Mouse (Mus musculus) ES-E14 (cell line): ENCODE measurements around the gene Smyd3. TPM values are rescaled to one million over a fixed set of nuclear protein-coding genes. Genes with fewer than 3 reads are reported as not detected.

Experiments
- DNase-seq: peaks from one replicate; pipeline ENCODE4 v3.0.0-alpha.2; 2013; ENCODE audit warnings: low read depth, low spot score
- H3K27ac ChIP-seq: 2 replicates; pipeline ENCODE4 v1.5.1; 2012; ENCODE audit warnings: low read depth, mild to moderate bottlenecking, low read length, moderate library complexity, mixed read lengths; ENCODE audit not compliant: poor library complexity, insufficient read depth, severe bottlenecking
- H3K36me3 ChIP-seq: 2 replicates; pipeline ENCODE4 v1.6.1; 2012; ENCODE audit warnings: mild to moderate bottlenecking, low read length, moderate library complexity, mixed read lengths; ENCODE audit not compliant: control insufficient read depth, poor library complexity, insufficient read depth, severe bottlenecking
- H3K4me1 ChIP-seq, 2 experiments: fragments of 150-350 bp in 1 of 2; sonication (generic) in 1 of 2; 2 replicates each; pipeline ENCODE4 v1.6.1; 2012; ENCODE audit warnings: low read length in 2 of 2, mild to moderate bottlenecking in 1 of 2, mixed read lengths in 1 of 2; ENCODE audit not compliant: control insufficient read depth in 2 of 2, insufficient read depth in 2 of 2, poor library complexity in 1 of 2
- H3K4me3 ChIP-seq, 2 experiments: fragments of 150-350 bp in 1 of 2; sonication (generic) in 1 of 2; 2 replicates each; pipeline ENCODE4 v1.5.1; 2012; ENCODE audit warnings: low read length in 2 of 2, low read depth in 1 of 2, mild to moderate bottlenecking in 1 of 2, mixed read lengths in 1 of 2; ENCODE audit not compliant: insufficient read depth in 1 of 2, poor library complexity in 1 of 2, severe bottlenecking in 1 of 2
- H3K9ac ChIP-seq: 2 replicates; pipeline ENCODE4 v1.6.1; 2012; ENCODE audit warnings: low read depth, mild to moderate bottlenecking, low read length, mixed read lengths; ENCODE audit not compliant: poor library complexity, insufficient read depth, severe bottlenecking
- H3K9me3 ChIP-seq: fragments of 150-350 bp; sonication (generic); 2 replicates; pipeline ENCODE4 v1.6.1; 2012; ENCODE audit warnings: low read depth, mild to moderate bottlenecking, low read length; ENCODE audit not compliant: control insufficient read depth, insufficient read depth
- CHD2 ChIP-seq: IDR thresholded peaks from 2 replicates; pipeline ENCODE4 v1.6.1; 2014; ENCODE audit warnings: mild to moderate bottlenecking, low read depth, low read length, inconsistent platforms
- HCFC1 ChIP-seq: IDR thresholded peaks from 2 replicates; pipeline ENCODE4 v1.6.1; 2012; ENCODE audit warnings: low read length, inconsistent platforms, borderline replicate concordance; ENCODE audit not compliant: insufficient read depth
- MAFK ChIP-seq: IDR thresholded peaks from 2 replicates; pipeline ENCODE4 v1.6.1; 2014; ENCODE audit warnings: mild to moderate bottlenecking, low read depth, low read length, inconsistent platforms; ENCODE audit not compliant: insufficient read depth
- ZC3H11A ChIP-seq: IDR thresholded peaks from 2 replicates; pipeline ENCODE4 v1.6.1; 2012; ENCODE audit warnings: low read depth, mild to moderate bottlenecking, inconsistent platforms, low read length, borderline replicate concordance
- ZNF384 ChIP-seq: IDR thresholded peaks from 2 replicates; pipeline ENCODE4 v1.6.1; 2012; ENCODE audit warnings: low read depth, low read length, inconsistent platforms
- in situ Hi-C, 2 experiments: fragments of 600-800 bp; cut with MboI; formaldehyde crosslinking; loops; one replicate each; pipeline ENCODE4 v1.15.1; 2025; ENCODE audit warnings: low sequenced_read_pairs in 2 of 2, inconsistent platforms in 1 of 2; ENCODE audit not compliant: unreplicated experiment in 2 of 2
- total RNA-seq: library from RNA; depleted of rRNA; stranded (reverse); fragments of 300-350 nt; gene quantifications from 2 replicates; pipeline ENCODE4 v1.2.3, GENCODE M21; 2012; rRNA removed

The Smyd3 gene
- total RNA-seq, 1 experiment: 18.3 TPM

GRCm38 (mm10) chr1:178912936-178913716, 604.7 kb downstream of the Smyd3 start:
- H3K36me3 ChIP-seq: no peaks in the 10 kb centered on the region
- no peak overlapping the region for H3K4me3 ChIP-seq
- H3K9ac ChIP-seq: no peak overlapping the region
- TF ChIP-seq ZC3H11A (no peak), MAFK (no peak), CHD2 (no peak), ZNF384 (no peak), HCFC1 (no peak)
- H3K9me3 ChIP-seq: no peaks in the 10 kb centered on the region
- H3K27ac ChIP-seq: no peak overlapping the region
- 0 out of 4 replicates have a peak, but pooled peaks cover 0 to 2% of the 10 kb centered on the region in 2 experiments for H3K4me1 ChIP-seq
- no peak for DNase-seq
- in situ Hi-C loops: no loop called here

GRCm38 (mm10) chr1:178910951-178911350, 606.9 kb downstream of the Smyd3 start:
- H3K36me3 ChIP-seq: no peaks in the 10 kb centered on the region
- in situ Hi-C loops: no loop called here
- TF ChIP-seq ZC3H11A: no peak
- TF ChIP-seq HCFC1: no peak
- no peak for TF ChIP-seq CHD2
- TF ChIP-seq ZNF384: no peak
- TF ChIP-seq MAFK: no peak
- no peaks in the 10 kb centered on the region for H3K9me3 ChIP-seq
- H3K4me1 ChIP-seq: 0 out of 4 replicates have a peak, but pooled peaks cover 0 to 2% of the 10 kb centered on the region in 2 experiments
- no peak for DNase-seq
- H3K9ac ChIP-seq: no peak overlapping the region
- no peak overlapping the region for H3K27ac ChIP-seq
- H3K4me3 ChIP-seq: no peak overlapping the region

Other genes starting within 250 kb of the Smyd3 start
- 13.1 and 18.7 TPM in 2 replicates for gene Tfb2m, start 28.2 kb upstream of the Smyd3 start, total RNA-seq
- gene Cnst, start 28.3 kb upstream of the Smyd3 start, total RNA-seq: 11.2 and 12.8 TPM in 2 replicates
- 22.1 and 35.8 TPM in 2 replicates for gene Sccpdh, start 150.2 kb upstream of the Smyd3 start, total RNA-seq
- 0.18 and 0.26 TPM in 2 replicates for gene Kif28, start 227.2 kb upstream of the Smyd3 start, total RNA-seq